Mouse (Mus musculus) hindbrain, embryonic 15.5 days (tissue): Measurements from ENCODE around the gene Gm4869. TPM values are rescaled to one million over a fixed set of nuclear protein-coding genes. Genes with fewer than 3 reads are reported as not detected.
A peak's percentile ranks its signal among the peaks of the same experiment; 100 is the strongest.
"Not testable (repeated sequence)": the region's sequence is repeated elsewhere in the genome, so short reads cannot be mapped to it uniquely, and the experiment has no call there.

Source experiments
- ATAC-seq: fragments of 200-750 bp; cut with Nextera tagmentation; 2 replicates; pipeline ENCODE4 v1.8.0; 2017; ENCODE audit warnings: low read depth, moderate number of reproducible peaks, moderate TSS enrichment; ENCODE audit not compliant: low FRiP score
- H3K27ac ChIP-seq: fragments of 300-500 bp; sonication (generic); replicated peaks from 2 replicates; pipeline ENCODE4 v1.5.1; 2015; ENCODE audit warnings: mild to moderate bottlenecking, inconsistent platforms
- H3K27me3 ChIP-seq: fragments of 300-500 bp; sonication (generic); 2 replicates; pipeline ENCODE4 v1.6.1; 2015; ENCODE audit warnings: control low read depth, inconsistent platforms
- H3K36me3 ChIP-seq: fragments of 300-500 bp; sonication (generic); 2 replicates; pipeline ENCODE4 v1.6.1; 2015; ENCODE audit warnings: control low read depth, inconsistent platforms
- H3K4me1 ChIP-seq: fragments of 300-500 bp; sonication (generic); replicated peaks from 2 replicates; pipeline ENCODE4 v1.6.1; 2015; ENCODE audit warnings: control low read depth, inconsistent platforms
- H3K4me2 ChIP-seq: fragments of 300-500 bp; sonication (generic); 2 replicates; pipeline ENCODE4 v1.6.1; 2015; ENCODE audit warnings: moderate library complexity, mild to moderate bottlenecking, inconsistent platforms
- H3K4me3 ChIP-seq: fragments of 300-500 bp; sonication (generic); 2 replicates; pipeline ENCODE4 v1.5.1; 2015; ENCODE audit warnings: mild to moderate bottlenecking, inconsistent platforms
- H3K9ac ChIP-seq: fragments of 300-500 bp; sonication (generic); 2 replicates; pipeline ENCODE4 v1.6.1; 2015; ENCODE audit warnings: inconsistent platforms
- H3K9me3 ChIP-seq: fragments of 300-500 bp; sonication (generic); 2 replicates; pipeline ENCODE4 v1.6.1; 2016; ENCODE audit warnings: control low read depth, inconsistent platforms
- WGBS: fragments of 180-500 bp; shearing (Covaris S2); methylation state at CpG from one replicate; pipeline ENCODE4 v1.1.7; 2015; 5-methylcytosine and 5-hydroxymethylcytosine counted together
- polyA plus RNA-seq: library from polyadenylated mRNA; unstranded; fragments of >200 nt; fragmentation: Nextera tagmentation; extraction: Ambion mirVana; gene quantifications from 2 replicates; pipeline ENCODE4 v1.2.1, GENCODE M21; 2015

Gene Gm4869
- polyA plus RNA-seq, 1 experiment from 2014 or later = not detected

- peaks cover 35% of the 10 kb centered on the region for H3K4me1 ChIP-seq
- no peaks in the 10 kb centered on the region for H3K36me3 ChIP-seq
- no peak overlapping the region for H3K27ac ChIP-seq
- H3K4me3 ChIP-seq = peak overlapping the region; percentile 100
- H3K9ac ChIP-seq = peak overlapping the region; percentile 99
- peak overlapping the region; percentile 92 for H3K4me2 ChIP-seq
- H3K27me3 ChIP-seq = no peaks in the 10 kb centered on the region
- 73% methylated on average over 4 of the region's 4 CpGs for whole genome bisulfite sequencing
- no peaks in the 10 kb centered on the region for H3K9me3 ChIP-seq
- no peak for ATAC-seq
Observed at GRCm38 (mm10) chr5:140420616-140421015, 24.8 kb upstream of the Gm4869 start.

GRCm38 (mm10) chr5:140425016-140425783, 20.2 kb upstream of the Gm4869 start:
- no peak overlapping the region for H3K27ac ChIP-seq
- H3K9me3 ChIP-seq = no peaks in the 10 kb centered on the region
- no peak overlapping the region for H3K4me2 ChIP-seq
- H3K9ac ChIP-seq = no peak overlapping the region
- WGBS = 95% methylated on average over 17 of the region's 17 CpGs
- peaks cover 24% of the 10 kb centered on the region for H3K4me1 ChIP-seq
- no peak overlapping the region for H3K4me3 ChIP-seq
- H3K27me3 ChIP-seq = no peaks in the 10 kb centered on the region
- H3K36me3 ChIP-seq = peaks cover 33% of the 10 kb centered on the region
- ATAC-seq = no peak

DNA sequence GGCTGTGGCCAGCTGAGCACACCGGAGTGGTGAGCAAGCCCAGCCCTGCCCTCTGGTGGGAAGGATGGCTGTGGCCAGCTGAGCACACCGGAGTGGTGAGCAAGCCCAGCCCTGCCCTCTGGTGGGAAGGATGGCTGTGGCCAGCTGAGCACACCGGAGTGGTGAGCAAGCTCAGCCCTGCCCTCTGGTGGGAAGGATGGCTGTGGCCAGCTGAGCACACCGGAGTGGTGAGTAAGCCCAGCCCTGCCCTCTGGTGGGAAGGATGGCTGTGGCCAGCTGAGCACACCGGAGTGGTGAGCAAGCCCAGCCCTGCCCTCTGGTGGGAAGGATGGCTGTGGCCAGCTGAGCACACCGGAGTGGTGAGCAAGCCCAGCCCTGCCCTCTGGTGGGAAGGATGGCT, 6.3 kb upstream of the Gm4869 start:
- not testable (repeated sequence) for H3K4me1 ChIP-seq, H3K4me2 ChIP-seq, H3K4me3 ChIP-seq, H3K9me3 ChIP-seq, ATAC-seq, H3K9ac ChIP-seq, H3K27ac ChIP-seq, H3K27me3 ChIP-seq
- H3K36me3 ChIP-seq = peaks cover 80% of the 10 kb centered on the region
- 83% methylated on average over 2 of the region's 6 CpGs for WGBS

GRCm38 (mm10) chr5:140441406-140441805, 4.0 kb upstream of the Gm4869 start:
- ATAC-seq = no peak

DNA sequence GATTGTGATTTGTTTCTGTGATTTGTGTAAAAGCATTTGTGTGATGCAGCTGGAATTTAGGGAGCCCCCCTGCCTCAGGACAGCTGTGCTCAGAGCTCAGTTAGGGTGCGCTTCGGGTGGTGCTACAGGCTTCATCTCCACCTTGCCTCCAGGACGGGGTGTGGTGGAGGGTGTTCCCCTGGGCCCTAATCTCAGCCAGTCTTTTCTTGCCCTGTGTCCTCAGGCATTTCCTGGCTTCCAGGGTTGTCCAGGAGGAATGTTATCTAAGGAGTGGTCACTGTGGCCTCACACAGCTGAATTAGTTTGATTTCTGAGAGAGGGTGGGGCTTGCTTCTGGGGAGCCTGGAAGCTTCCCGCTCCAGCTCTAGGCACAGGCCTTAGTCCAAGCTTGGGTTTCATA, 1.4 kb upstream of the Gm4869 start:
- Histone ChIP-seq H3K4me1 (no peaks in the 10 kb centered on the region), H3K9me3 (no peaks in the 10 kb centered on the region), H3K4me3 (no peak overlapping the region), H3K4me2 (no peak overlapping the region), H3K9ac (no peak overlapping the region), H3K27me3 (no peaks in the 10 kb centered on the region), H3K36me3 (peaks cover 50% of the 10 kb centered on the region), H3K27ac (no peak overlapping the region)
- ATAC-seq = no peak
- 93% methylated on average over 4 of the region's 4 CpGs for WGBS

More at GRCm38 (mm10) chr5:140441406-140441805, 4.0 kb upstream of the Gm4869 start:
- Histone ChIP-seq H3K27me3 (no peaks in the 10 kb centered on the region), H3K27ac (no peak overlapping the region), H3K9ac (no peak overlapping the region), H3K4me2 (no peak overlapping the region), H3K4me3 (no peak overlapping the region), H3K4me1 (no peaks in the 10 kb centered on the region), H3K36me3 (peaks cover 71% of the 10 kb centered on the region), H3K9me3 (no peaks in the 10 kb centered on the region)
- WGBS = 100% methylated on average over 3 of the region's 3 CpGs

GRCm38 (mm10) chr5:140446054-140446453, 609 bp downstream of the Gm4869 start:
- no peak overlapping the region for H3K27ac ChIP-seq
- no peaks in the 10 kb centered on the region for H3K27me3 ChIP-seq
- no peak for ATAC-seq
- no peak overlapping the region for H3K4me2 ChIP-seq
- H3K9me3 ChIP-seq = no peaks in the 10 kb centered on the region
- H3K4me1 ChIP-seq = no peaks in the 10 kb centered on the region
- H3K9ac ChIP-seq = no peak overlapping the region
- H3K4me3 ChIP-seq = no peak overlapping the region
- WGBS = 81% methylated on average over 7 of the region's 7 CpGs
- peaks cover 34% of the 10 kb centered on the region for H3K36me3 ChIP-seq

GRCm38 (mm10) chr5:140454488-140454887, 9.0 kb downstream of the Gm4869 start:
- Histone ChIP-seq H3K9me3 (no peaks in the 10 kb centered on the region), H3K4me1 (0 out of 2 replicates have a peak, but pooled peaks cover 5% of the 10 kb centered on the region), H3K4me3 (no peak overlapping the region), H3K36me3 (no peaks in the 10 kb centered on the region), H3K9ac (no peak overlapping the region), H3K27ac (no peak overlapping the region), H3K4me2 (no peak overlapping the region), H3K27me3 (no peaks in the 10 kb centered on the region)
- no peak for ATAC-seq

DNA sequence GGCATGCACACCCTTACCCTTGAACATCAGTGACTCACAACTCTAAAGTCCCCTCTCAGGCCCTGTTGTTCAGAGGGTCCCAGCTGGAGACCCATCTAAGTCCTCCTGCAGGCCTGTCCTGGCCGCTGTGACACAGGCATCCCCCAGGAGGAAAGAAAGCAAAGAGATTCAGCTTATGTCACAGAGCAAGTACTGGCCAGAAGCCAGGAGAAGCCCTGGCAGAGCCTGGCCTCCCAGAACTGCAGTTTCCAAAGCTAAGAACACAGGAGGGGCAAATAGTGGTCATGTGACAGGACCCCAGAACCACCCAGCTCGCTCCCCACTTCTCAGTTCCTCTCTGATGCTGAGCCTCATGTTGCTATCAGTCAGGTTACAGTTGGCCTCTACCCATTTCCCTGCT, 10.0 kb downstream of the Gm4869 start:
- Histone ChIP-seq H3K9ac (no peak overlapping the region), H3K9me3 (no peaks in the 10 kb centered on the region), H3K36me3 (no peaks in the 10 kb centered on the region), H3K4me3 (no peak overlapping the region), H3K27ac (no peak overlapping the region), H3K4me1 (0 out of 2 replicates have a peak, but pooled peaks cover 5% of the 10 kb centered on the region), H3K27me3 (no peaks in the 10 kb centered on the region), H3K4me2 (no peak overlapping the region)
- WGBS = 69% methylated on average over 2 of the region's 2 CpGs
- ATAC-seq = no peak

- WGBS = 78% methylated on average over 3 of the region's 3 CpGs
- Histone ChIP-seq H3K4me1 (no peaks in the 10 kb centered on the region), H3K4me2 (no peak overlapping the region), H3K4me3 (no peak overlapping the region), H3K27me3 (no peaks in the 10 kb centered on the region), H3K27ac (no peak overlapping the region), H3K9ac (no peak overlapping the region), H3K9me3 (no peaks in the 10 kb centered on the region), H3K36me3 (no peaks in the 10 kb centered on the region)
- no peak for ATAC-seq
Observed at GRCm38 (mm10) chr5:140461476-140461875, 16.0 kb downstream of the Gm4869 start.

GRCm38 (mm10) chr5:140463151-140463550, 17.7 kb downstream of the Gm4869 start:
- H3K4me2 ChIP-seq, H3K36me3 ChIP-seq, H3K4me3 ChIP-seq, H3K4me1 ChIP-seq, H3K9me3 ChIP-seq, ATAC-seq, H3K27me3 ChIP-seq, H3K9ac ChIP-seq, H3K27ac ChIP-seq: not testable (repeated sequence)
- 91% methylated on average over 2 of the region's 2 CpGs for WGBS

DNA sequence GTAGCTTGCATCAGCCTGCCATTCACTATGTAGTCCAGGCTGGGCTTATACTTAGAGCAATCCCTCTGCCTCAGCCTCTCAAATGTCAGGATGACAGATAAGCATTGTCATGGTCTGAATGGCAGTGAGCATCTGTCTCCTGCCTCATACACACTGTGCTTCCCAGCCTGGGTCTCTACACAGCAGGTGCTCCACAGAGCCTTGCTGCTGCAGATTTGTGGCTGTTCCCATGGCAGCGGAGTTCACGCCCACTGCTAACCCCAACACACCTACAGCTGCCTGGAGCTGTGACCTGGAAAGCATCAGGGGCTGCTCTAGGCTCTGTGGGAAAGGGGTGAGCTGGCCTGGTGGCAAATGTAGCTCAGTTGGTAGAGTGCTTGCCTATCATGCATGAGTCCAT, 19.5 kb downstream of the Gm4869 start:
- no peak overlapping the region for H3K4me3 ChIP-seq
- H3K4me1 ChIP-seq = no peaks in the 10 kb centered on the region
- no peaks in the 10 kb centered on the region for H3K36me3 ChIP-seq
- H3K27me3 ChIP-seq = no peaks in the 10 kb centered on the region
- no peak overlapping the region for H3K27ac ChIP-seq
- no peak overlapping the region for H3K4me2 ChIP-seq
- 64% methylated on average over 2 of the region's 2 CpGs for WGBS
- no peaks in the 10 kb centered on the region for H3K9me3 ChIP-seq
- H3K9ac ChIP-seq = no peak overlapping the region
- no peak for ATAC-seq

DNA sequence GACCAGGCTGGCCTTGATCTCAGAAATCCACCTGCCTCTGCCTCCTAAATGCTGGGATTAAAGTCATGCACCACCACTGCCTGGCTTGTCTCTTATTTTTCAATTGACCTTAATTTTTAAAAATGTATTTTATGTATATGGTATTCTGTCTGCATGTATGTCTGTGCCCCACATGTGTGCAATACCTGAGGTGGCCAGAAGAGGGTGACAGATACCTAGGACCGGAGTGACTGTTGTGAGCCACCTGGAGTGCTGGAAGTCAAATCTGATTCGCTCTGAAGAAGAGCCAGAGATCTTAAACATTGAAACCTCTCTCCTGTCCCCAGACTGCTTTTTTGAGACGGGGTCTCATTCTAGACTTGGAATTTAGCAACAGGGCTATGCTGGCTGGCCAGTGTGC, 26.9 kb downstream of the Gm4869 start:
- Histone ChIP-seq H3K9me3 (no peaks in the 10 kb centered on the region), H3K4me3 (no peak overlapping the region)

DNA sequence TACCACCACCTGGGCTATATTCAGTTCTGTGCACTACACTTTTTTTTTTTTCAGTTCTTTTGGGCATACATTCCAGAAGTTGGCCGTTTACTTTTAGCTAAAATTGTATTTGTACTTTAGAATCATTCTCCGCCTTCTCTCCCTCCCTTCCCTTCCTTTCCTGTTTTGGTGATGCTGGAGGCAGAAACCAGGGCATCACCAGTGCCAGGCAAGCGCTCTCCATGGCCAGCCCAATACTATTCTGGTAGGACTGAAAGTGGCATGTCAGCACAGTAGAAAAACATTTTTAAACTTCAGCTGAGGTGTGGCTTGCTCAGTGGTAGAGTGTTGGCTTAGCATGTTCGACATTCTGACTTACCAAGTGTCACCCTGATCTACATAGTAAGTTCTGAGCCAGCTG, 36.0 kb downstream of the Gm4869 start:
- no peak overlapping the region for H3K27ac ChIP-seq
- no peak overlapping the region for H3K9ac ChIP-seq
- 82% methylated on average over 4 of the region's 4 CpGs for WGBS
- no peaks in the 10 kb centered on the region for H3K27me3 ChIP-seq
- H3K36me3 ChIP-seq = no peaks in the 10 kb centered on the region
- H3K4me1 ChIP-seq = no peaks in the 10 kb centered on the region
- H3K9me3 ChIP-seq = no peaks in the 10 kb centered on the region
- H3K4me3 ChIP-seq = no peak overlapping the region
- no peak overlapping the region for H3K4me2 ChIP-seq
- no peak for ATAC-seq

More for the DNA sequence above, 26.9 kb downstream of the Gm4869 start:
- Histone ChIP-seq H3K27me3 (no peaks in the 10 kb centered on the region), H3K27ac (no peak overlapping the region), H3K9ac (no peak overlapping the region), H3K36me3 (no peaks in the 10 kb centered on the region), H3K4me1 (no peaks in the 10 kb centered on the region), H3K4me2 (no peak overlapping the region)
- ATAC-seq = no peak
- WGBS = 84% methylated on average over 3 of the region's 3 CpGs
